Mouse (Mus musculus) ES-E14 (cell line): ENCODE measurements around the gene Dtd2.

Experiments used
- CHD2 ChIP-seq: IDR thresholded peaks from 2 replicates; pipeline ENCODE4 v1.6.1; 2014; ENCODE audit warnings: mild to moderate bottlenecking, low read depth, low read length, inconsistent platforms
- HCFC1 ChIP-seq: IDR thresholded peaks from 2 replicates; pipeline ENCODE4 v1.6.1; 2012; ENCODE audit warnings: low read length, inconsistent platforms, borderline replicate concordance; ENCODE audit not compliant: insufficient read depth
- MAFK ChIP-seq: IDR thresholded peaks from 2 replicates; pipeline ENCODE4 v1.6.1; 2014; ENCODE audit warnings: mild to moderate bottlenecking, low read depth, low read length, inconsistent platforms; ENCODE audit not compliant: insufficient read depth
- ZC3H11A ChIP-seq: IDR thresholded peaks from 2 replicates; pipeline ENCODE4 v1.6.1; 2012; ENCODE audit warnings: low read depth, mild to moderate bottlenecking, inconsistent platforms, low read length, borderline replicate concordance

DNA sequence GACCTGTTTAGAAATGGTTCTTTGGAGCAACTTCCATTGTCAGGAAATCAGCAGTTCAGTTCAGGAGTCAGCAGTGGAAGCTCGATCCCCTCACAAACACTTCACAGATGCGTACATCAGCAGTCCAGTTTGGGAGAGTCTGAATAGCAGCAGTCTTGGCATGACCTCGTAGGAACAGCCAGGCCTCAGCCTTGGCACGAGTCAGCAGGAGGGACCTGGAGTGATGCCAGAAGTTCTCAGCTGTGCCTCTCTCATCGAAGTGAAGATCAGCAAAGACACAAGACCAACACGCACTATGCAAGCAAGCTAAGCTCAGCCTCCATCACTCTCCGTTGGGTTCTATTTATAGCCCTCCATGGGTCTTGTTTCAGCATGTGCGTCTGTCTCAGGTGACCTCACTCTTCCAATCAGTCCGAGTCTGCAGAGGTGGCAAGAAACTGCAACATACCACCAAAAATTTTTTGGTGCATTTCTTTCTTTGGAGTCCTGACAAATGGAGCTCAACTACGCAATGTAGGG lies 36.6 kb upstream of the Dtd2 start:
- TF ChIP-seq HCFC1 (no peak), MAFK (no peak), ZC3H11A (no peak), CHD2 (no peak)
